Mouse (Mus musculus): ENCODE data around the gene Dpm1.

Dpm1 gene

GRCm38 (mm10) chr2:168167781-168168180 lies 62.6 kb downstream of the Dpm1 start:
- no peak for DNase-seq (ENCODE audit: extremely low read depth, low read depth, low spot score)

GRCm38 (mm10) chr2:168166750-168167460 lies 63.5 kb downstream of the Dpm1 start:
- no peak for DNase-seq (ENCODE audit: extremely low read depth, low read depth, low spot score)

GRCm38 (mm10) chr2:168161978-168162377 lies 68.4 kb downstream of the Dpm1 start:
- no peak for DNase-seq (ENCODE audit: extremely low read depth, low read depth, low spot score)

GRCm38 (mm10) chr2:168161514-168161971 lies 68.8 kb downstream of the Dpm1 start:
- DNase-seq (ENCODE audit: extremely low read depth, low read depth, low spot score), result no peak

GRCm38 (mm10) chr2:168160370-168160930 lies 69.9 kb downstream of the Dpm1 start:
- no peak for DNase-seq (ENCODE audit: extremely low read depth, low read depth, low spot score)

All from fat pad, adult 2 months (tissue).